Mouse (Mus musculus): ENCODE results near the gene Tmem41a.

Tmem41a gene

DNA sequence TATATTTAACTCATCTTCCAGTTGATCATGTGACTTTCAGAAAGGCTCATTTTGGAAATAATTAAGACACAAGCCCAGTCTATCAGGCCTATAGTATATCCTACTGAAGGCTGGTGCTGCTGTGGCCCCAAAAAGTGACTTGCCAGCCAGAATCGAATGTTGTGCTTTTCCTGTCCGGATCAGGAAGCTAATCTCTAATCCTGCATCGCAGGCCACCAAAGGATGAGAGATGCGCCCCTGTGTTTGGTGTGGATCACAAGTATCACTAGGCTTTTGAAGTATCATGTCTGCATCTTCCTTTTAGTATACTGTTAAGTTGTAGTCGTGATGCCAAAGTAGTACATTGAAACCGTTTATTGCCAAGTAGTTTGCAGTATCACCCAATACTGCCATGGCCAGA is 53.5 kb downstream of the Tmem41a start:
- DNase-seq: no peak

GRCm38 (mm10) chr16:21887601-21888000 is 59.8 kb downstream of the Tmem41a start:
- no peak for DNase-seq
